Mouse (Mus musculus): ENCODE data around the gene Cep78.
A peak's percentile ranks its signal among the peaks of the same experiment; 100 is the strongest.

Gene Cep78

GRCm38 (mm10) chr19:15973365-15973764 lies 11.4 kb downstream of the Cep78 start:
- DNase-seq (ENCODE audit: low spot score), result no peak

- DNase-seq (ENCODE audit: low spot score), result peak; percentile 44
Observed at GRCm38 (mm10) chr19:15965082-15965481, 19.7 kb downstream of the Cep78 start.

- no peak for DNase-seq (ENCODE audit: low spot score)
Observed at GRCm38 (mm10) chr19:15964533-15964932, 20.3 kb downstream of the Cep78 start.

- DNase-seq (ENCODE audit: low spot score), result no peak
Observed at GRCm38 (mm10) chr19:15963011-15963695, 21.6 kb downstream of the Cep78 start.

GRCm38 (mm10) chr19:15962313-15962712 lies 22.5 kb downstream of the Cep78 start:
- DNase-seq (ENCODE audit: low spot score), result no peak

- DNase-seq (ENCODE audit: low spot score), result no peak
Observed at GRCm38 (mm10) chr19:15950225-15950624, 34.6 kb downstream of the Cep78 start.

- no peak for DNase-seq (ENCODE audit: low spot score)
Observed at GRCm38 (mm10) chr19:15948867-15949266, 35.9 kb downstream of the Cep78 start.

- no peak for DNase-seq (ENCODE audit: low spot score)
Observed at GRCm38 (mm10) chr19:15948426-15948825, 36.4 kb downstream of the Cep78 start.

GRCm38 (mm10) chr19:15947237-15947636 lies 37.6 kb downstream of the Cep78 start, which contains the start of gene Psat1:
TSS of gene Psat1 (minus strand) at chr19:15947337.
- DNase-seq (ENCODE audit: low spot score), result no peak

- no peak for DNase-seq (ENCODE audit: low spot score)
Observed at GRCm38 (mm10) chr19:15946663-15947062, 38.1 kb downstream of the Cep78 start.

- DNase-seq (ENCODE audit: low spot score), result no peak
Observed at GRCm38 (mm10) chr19:15943117-15943423, 41.7 kb downstream of the Cep78 start.

- DNase-seq (ENCODE audit: low spot score), result no peak
Observed at GRCm38 (mm10) chr19:15942421-15943116, 42.2 kb downstream of the Cep78 start.

GRCm38 (mm10) chr19:15941399-15941798 lies 43.4 kb downstream of the Cep78 start:
- DNase-seq (ENCODE audit: low spot score), result no peak

GRCm38 (mm10) chr19:15925719-15926045 lies 59.1 kb downstream of the Cep78 start:
- DNase-seq (ENCODE audit: low spot score), result peak; percentile 15

- peak; percentile 83 for DNase-seq (ENCODE audit: low spot score)
Observed at GRCm38 (mm10) chr19:15924866-15925718, 59.7 kb downstream of the Cep78 start.

- peak; percentile 53 for DNase-seq (ENCODE audit: low spot score)
Observed at GRCm38 (mm10) chr19:15924181-15924865, 60.5 kb downstream of the Cep78 start.

- no peak for DNase-seq (ENCODE audit: low spot score)
Observed at GRCm38 (mm10) chr19:15923426-15923825, 61.4 kb downstream of the Cep78 start.

- DNase-seq (ENCODE audit: low spot score), result no peak
Observed at GRCm38 (mm10) chr19:15919336-15919735, 65.5 kb downstream of the Cep78 start.

GRCm38 (mm10) chr19:15918111-15918510 lies 66.7 kb downstream of the Cep78 start:
- DNase-seq (ENCODE audit: low spot score), result no peak

GRCm38 (mm10) chr19:15913249-15913997 lies 71.4 kb downstream of the Cep78 start:
- DNase-seq (ENCODE audit: low spot score), result no peak

- no peak for DNase-seq (ENCODE audit: low spot score)
Observed at GRCm38 (mm10) chr19:15911441-15911840, 73.3 kb downstream of the Cep78 start.

GRCm38 (mm10) chr19:15910987-15911386 lies 73.8 kb downstream of the Cep78 start:
- DNase-seq (ENCODE audit: low spot score), result no peak

Data from layer of hippocampus, adult 9-10 months (tissue).